Mouse (Mus musculus) thymus, postnatal 0 days (tissue): ENCODE measurements around the gene Nhlh1. TPM values are rescaled to one million over a fixed set of nuclear protein-coding genes. Genes with fewer than 3 reads are reported as not detected.

Source experiments
- DNase-seq: peaks from one replicate; pipeline ENCODE4 v3.0.0-alpha.2; 2015; ENCODE audit warnings: low spot score
- polyA plus RNA-seq: library from polyadenylated mRNA; unstranded; fragments of >200 nt; fragmentation: Nextera tagmentation; extraction: Ambion mirVana; gene quantifications from 2 replicates; pipeline ENCODE4 v1.2.1, GENCODE M21; 2015

The Nhlh1 gene
- polyA plus RNA-seq, 1 experiment from 2014 or later, result not detected

DNA sequence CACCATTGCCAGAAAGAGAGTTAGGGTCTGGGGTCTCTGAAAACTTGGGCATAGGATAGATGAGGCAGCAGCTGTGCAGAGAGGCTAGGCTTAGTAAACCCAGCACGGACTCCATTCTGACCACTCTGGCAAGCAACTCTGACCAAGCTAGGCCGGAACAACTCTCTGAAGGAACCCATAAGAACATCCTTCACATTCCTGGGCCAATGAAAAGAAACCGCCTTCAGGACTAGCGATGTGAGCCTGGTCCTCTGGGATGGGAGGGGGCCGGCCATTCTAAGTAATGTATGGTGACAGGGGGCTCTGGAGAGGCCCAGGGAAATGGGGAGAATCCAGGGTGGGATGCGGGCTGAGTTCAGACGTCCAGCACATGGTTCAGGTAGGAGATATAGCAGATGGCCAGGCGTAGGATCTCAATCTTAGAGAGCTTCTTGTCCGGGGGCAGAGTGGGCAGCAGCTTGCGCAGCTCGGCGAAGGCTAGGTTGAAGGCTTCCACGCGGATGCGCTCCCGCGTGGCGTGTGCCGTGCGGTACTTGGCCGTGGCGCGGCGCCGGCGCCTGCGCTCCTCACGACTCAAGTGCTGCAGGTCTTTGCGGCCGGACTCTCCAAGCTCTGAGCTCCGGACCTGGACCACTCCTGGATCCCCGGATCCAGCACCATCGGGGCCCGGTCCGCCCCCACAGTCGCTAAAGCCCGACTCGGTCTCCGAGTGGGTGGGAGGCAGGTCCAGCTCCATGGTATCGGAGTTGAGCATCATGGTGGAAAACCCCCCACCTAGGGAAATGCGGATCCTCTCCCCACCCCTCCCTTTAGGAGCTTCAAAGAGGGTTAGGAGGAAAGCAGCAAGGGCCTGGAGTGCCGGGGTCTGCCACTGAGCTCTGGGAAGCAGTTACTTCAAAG, 3.6 kb downstream of the Nhlh1 start:
- no peak for DNase-seq

DNA sequence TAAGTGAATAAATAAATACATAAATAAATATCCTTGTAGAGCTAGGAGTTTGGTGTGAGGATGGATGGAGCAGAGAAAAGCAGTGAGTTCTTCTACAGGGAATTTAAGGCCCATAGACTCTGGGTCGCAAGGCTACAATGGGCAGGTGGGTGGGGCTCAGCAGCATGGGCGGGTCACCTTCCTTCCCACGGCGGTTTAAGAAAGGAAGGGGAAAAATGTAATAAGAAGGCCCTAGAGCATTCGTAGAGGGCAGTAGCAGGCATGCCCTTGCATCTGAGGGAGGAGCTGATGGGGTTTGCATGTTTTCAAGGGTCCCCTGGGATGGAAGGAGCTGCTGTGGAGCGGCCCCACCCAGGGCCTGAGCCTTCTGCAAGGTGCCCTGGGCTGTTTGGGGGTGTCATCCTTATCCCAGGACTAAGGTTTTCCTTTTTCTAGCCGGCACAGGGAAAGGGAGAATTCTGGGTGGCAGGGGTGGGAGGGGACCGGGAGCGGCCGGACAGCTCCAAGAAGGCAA, 4.5 kb downstream of the Nhlh1 start:
- no peak for DNase-seq

- DNase-seq, result no peak
Observed at GRCm38 (mm10) chr1:172049131-172049782, 8.1 kb downstream of the Nhlh1 start.

GRCm38 (mm10) chr1:172048241-172048734, 9.1 kb downstream of the Nhlh1 start:
- no peak for DNase-seq

- peak; percentile 86 for DNase-seq
Observed at GRCm38 (mm10) chr1:172046938-172047337, 10.4 kb downstream of the Nhlh1 start.

DNA sequence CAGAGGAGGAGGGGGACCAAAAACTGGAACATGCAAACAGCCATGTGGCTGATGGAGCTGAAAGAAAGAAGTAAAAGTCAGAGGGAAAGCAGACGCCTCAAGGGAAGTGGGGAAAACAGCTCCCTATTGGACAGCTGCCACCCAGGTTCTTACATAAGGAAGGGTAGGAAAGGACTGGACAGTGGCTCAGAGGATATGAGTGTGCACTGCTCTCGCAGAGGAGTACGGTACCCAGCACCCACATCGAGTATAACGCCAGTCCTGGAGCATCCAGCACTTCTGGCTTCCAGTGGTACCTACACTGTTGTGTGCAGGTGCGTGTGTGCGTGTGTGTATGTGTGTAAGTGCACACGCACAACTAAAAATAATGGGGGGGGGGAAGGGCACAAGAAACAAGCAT, 11.0 kb downstream of the Nhlh1 start:
- no peak for DNase-seq

- no peak for DNase-seq
Observed at GRCm38 (mm10) chr1:172029914-172030313, 27.5 kb downstream of the Nhlh1 start.

- DNase-seq, result no peak
Observed at GRCm38 (mm10) chr1:172028394-172029275, 28.7 kb downstream of the Nhlh1 start, which contains the start of gene Vangl2. Gene Vangl2 (minus strand): TSS chr1:172028444.

DNA sequence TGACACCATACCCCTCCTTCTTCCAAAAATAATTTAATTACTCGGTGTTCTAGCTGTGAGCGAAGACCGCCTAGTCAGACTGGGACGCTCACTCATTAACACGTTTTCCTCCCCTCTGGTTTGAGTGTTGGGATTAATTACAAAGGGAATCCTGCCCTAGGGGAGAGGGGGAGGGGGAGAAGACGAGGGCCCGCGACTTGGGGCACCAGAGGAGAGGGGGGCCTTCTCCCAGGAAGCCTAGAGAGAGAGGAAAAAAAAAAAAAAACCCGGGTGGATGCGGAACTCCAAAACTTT, 29.6 kb downstream of the Nhlh1 start:
- no peak for DNase-seq

- DNase-seq, result peak; percentile 85
Observed at GRCm38 (mm10) chr1:172027010-172027808, 30.2 kb downstream of the Nhlh1 start.

DNA sequence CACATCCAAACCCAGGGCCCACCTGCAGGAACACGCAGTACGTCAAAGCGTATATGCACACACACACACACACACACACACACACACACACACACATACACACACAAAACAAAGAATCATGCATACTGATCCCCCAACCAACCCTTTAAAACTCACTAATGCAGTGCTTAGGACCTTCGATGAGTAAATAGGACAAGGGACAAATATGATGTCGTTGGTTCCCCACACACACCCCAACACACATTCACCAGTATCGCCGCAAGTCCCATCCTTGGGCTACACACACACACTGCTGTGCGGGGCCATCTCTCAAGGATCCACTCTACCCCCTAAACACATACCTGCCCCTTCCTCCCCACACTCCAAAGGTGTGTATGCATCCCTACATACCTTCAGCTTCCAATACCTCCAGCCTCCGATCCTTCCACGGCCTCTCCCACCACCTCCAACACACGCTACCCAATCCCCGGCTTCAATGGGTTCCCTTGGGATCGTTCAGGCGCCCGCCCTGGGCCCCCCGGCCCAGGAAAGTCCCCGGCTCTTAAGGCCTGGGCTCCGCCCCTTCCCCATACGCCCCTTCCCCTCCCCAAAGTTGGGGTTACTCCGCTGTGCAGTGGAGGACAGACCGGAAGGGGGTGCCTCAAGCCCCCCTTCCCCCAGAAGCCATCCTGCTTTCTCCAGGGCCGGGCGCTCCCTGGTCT, 31.0 kb downstream of the Nhlh1 start:
- DNase-seq, result peak; percentile 83

DNA sequence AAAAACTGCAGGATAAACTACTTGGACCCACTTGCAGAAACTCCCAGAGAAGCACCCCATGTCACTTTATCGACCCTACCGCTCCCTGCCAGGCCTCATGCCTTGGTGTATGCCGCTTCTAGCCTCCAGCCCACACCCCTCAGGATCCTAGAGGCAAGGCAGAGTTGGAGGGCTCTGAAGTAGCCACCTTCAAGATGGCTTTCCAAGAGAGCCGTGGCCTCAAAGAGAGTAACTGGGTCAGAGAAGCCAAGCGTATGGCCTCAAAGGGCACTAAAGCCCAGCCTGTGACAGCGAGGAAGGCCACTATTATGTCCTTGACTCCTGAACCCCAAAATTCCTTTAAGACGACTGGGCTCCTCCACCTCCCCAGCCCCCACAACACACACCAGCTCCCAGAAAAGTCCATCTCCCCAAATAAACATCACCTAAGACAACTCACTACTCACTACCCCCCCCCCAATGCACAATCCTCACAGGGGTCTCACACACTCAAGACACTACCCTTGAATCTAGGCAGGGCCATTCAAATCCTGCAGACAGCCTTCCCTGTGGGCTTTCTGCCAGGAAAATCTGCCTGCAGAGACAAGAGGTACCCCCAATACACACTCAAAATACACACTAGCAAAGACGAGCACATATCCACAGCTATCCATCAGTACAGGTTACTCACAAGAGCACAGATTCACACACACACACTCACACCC, 32.0 kb downstream of the Nhlh1 start:
- DNase-seq, result no peak

DNA sequence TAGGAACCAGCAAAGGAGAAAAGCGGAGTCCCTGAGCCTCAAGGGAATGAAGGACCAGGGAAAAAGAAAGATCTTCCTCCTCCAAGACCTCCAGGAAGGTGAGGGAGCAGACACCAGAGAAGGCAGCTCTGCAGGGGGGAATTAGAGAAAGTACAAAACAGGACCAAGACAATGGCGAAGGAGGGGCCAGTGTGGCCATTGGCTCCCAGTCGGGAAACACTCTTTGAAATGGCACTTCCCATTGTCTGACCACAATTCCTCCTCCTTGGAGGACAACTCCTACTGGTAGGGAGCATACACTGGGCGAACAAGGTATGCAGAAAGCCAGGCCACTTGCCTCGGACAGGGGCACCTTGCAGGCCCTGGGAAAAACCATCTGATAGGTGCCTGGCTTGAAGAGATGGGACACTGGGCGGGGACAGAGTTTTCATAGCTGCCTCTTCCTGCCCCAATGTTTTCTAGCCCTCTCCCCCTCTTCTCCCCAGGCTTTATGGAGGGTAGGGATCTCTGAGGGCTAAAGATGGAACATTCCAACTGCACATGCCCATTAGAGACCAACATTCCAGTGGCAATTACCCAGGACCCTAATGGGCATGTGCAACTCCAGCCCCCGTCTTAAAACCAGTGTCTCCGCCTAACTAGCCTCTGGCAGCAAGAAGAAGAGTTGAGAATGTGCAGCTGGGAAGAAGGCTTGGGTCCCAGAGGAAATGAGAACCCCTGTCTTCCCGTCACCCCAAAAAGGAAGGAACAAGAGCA, 33.1 kb downstream of the Nhlh1 start:
- DNase-seq, result no peak

DNA sequence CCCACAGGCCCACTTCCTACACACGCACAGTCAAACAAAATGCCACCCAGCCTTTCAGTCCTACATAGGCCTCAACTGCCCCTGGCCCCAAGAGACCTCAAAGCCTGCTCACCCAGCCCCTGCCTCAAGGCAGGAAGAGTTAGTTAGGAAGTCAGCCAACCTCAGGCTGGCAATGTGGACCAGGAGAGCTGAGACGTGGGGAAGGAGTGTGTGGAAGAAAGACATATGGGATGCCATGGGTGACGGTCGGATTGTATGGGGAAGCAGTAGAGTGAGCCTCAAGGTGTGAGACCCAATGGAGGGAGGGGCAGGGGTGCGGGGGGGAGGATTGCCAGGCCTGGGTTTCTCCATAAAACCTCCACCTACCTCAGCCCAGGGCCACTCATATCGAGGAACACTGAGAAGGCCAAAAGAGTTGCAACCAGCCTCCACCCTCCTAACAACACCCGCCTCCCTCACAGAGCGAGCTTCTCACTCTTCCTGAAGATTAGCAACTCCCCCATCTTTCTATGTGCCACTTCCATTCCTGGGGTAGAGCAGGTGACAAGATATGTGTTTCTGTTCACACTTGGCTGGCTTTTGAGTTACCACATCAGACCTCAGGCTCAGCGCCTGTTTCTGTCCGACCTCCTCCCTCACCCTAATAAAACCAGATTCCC, 37.4 kb downstream of the Nhlh1 start:
- DNase-seq, result no peak

- DNase-seq, result no peak
Observed at GRCm38 (mm10) chr1:172019339-172019738, 38.0 kb downstream of the Nhlh1 start.

DNA sequence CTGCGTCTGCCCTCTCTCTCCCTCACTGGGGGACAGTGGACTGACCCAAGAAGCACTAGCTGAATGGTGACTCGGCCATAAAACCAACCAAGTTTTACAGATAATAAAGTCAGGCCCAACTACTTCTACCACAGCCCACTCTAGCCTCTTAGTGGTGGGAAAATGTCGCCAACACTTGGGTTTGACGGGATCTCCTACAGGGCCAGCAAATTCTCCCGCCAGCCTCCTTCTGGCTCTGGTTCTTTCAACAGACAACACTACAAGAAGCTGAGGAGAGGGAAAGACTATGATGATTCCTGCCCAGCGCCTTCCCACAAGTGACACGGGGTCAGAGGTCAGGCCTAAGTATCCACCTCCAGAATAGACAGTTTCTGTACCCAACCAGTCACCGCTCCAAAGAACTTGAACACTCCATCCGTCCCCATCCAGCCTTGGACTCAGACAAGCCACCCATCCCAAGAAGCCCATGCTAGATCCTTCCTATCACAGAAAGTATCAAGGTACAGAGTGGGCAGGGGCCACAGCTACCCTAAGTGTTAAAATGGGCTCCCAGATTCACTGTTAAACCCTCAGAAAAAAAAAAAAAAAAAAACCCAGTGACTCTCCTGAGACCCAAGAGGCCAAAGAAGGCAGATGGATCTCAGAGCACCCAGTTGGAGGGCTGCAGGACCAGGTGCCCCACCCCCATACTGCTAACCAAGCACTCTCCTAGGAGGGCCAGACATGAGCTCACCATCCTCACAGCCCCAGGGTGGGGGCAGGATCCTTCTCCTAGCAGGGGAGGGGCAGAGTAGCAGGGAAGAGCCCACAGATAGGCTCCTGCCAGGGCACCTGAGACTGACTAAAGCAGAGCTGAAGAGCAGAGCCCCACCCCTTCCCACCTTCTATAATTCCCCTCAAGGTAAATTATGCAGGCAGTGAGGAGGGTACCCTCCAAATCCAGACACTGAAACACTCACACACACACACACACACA, 38.7 kb downstream of the Nhlh1 start:
- no peak for DNase-seq
